Mouse (Mus musculus): ENCODE data around the gene Myo15.
A peak's percentile ranks its signal among the peaks of the same experiment; 100 is the strongest.

Myo15 gene

DNA sequence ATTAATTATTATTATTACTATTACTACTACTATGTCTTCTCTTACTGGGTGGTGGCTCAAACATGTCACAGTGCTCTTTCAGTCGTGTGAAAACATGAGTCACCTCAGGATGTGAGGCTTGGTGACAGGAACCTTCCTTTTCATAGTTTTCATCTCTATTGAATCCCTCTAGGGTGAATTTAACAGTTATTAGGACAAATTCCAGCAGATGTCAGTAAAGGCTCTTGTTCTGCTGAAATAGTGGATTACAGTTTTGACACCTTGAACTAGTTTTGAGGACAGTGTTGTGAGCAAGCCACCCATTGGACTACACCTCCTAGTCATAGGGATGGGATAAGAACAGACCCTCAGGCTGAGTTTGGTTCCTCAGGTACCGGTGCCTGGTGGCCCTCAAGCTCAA is 26.6 kb downstream of the Myo15 start:
- no peak for DNase-seq (ENCODE audit: extremely low spot score, low spot score)

DNA sequence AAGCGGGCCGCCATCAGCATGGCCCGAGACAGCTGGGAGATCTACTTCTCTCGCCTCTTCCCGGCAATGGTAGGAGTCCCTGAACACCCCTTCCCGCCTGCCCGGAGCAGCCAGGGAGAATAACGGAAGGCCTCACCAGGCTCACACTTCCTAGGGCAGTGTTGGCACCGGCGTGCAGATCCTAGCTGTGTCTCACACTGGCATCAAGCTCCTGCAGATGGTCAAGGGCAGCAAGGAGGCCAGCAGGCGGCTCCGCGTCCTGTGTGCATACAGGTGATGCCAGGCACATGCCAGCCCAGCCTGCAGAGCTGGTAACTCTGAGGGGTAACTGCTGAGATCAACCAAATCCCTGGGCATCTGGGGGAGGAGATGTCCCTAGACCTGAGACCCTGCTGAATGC is 38.1 kb downstream of the Myo15 start:
- DNase-seq (ENCODE audit: extremely low spot score, low spot score): no peak

DNA sequence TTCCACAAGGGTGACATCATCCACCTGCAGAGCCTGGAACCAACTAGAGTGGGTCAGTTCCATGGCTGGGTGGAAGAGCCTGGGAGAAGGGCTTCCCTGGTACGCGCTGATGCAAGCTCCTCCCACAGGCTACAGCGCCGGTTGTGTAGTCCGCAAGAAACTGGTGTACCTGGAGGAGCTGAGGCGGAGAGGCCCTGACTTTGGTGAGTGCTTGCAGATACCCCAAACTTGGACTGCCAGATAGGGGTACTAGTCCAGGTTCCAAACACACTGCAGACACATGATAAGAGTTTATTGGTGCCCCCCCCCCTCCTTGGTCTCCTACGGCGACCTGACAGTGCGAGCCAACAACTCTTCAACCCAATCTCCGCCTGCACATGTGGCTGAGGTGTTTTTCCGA is 39.8 kb downstream of the Myo15 start:
- peak; percentile 17 for DNase-seq (ENCODE audit: extremely low spot score, low spot score)

DNA sequence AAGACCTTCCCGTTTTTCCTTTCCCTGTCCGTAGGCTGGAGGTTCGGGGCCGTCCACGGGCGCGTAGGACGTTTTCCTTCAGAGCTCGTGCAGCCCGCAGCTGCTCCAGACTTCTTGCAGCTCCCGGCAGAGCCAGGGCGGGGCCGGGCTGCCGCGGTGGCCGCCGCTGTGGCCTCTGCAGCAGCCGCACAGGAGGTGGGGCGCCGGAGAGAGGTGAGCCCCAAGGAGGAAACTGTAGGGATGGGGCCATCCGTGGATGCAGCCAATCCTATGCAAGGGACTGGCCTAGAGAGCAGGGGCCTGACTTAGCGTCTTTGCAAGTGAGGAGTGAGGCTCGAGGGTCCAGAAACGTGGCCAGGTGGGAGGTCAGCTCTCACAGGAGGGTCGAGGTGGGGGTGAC is 40.4 kb downstream of the Myo15 start:
- DNase-seq (ENCODE audit: extremely low spot score, low spot score): no peak

DNA sequence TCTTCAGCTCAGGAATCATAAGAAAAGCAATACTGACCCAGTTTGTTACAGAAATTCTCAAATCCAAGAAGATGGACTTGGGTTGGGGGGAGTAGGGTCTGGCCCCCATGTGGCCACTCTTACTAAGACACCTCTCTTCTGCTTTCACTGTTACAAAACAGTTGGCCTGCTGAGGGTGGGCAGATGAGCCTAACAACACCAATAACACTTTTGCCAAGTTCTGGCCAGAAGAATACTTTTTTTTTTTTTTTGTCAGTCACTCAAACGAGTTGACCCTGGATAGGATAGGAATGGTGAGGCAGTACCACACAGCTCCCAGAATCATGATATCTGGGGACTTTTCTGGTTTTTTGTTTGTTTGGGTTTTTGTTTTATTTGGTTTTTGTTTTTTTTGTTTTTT is 42.8 kb downstream of the Myo15 start:
- DNase-seq (ENCODE audit: extremely low spot score, low spot score): no peak

DNA sequence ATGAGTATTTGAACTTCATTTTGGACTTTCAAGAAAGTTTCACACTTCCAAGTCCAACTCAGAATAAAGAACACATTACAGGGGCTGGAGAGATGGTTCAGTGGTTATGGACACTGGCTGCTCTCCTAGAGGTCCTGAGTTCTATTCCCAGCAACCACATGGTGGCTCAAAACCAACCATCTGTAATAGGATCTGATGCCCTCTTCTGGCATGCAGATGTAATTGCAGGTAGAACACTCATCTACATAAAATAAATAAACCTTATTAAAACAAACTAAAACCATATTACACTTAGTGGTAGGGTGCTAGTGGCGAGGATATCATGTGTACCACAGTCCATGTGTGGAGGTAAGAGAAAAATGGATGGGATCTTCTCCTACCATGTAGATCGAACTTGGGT is 43.4 kb downstream of the Myo15 start:
- no peak for DNase-seq (ENCODE audit: extremely low spot score, low spot score)

DNA sequence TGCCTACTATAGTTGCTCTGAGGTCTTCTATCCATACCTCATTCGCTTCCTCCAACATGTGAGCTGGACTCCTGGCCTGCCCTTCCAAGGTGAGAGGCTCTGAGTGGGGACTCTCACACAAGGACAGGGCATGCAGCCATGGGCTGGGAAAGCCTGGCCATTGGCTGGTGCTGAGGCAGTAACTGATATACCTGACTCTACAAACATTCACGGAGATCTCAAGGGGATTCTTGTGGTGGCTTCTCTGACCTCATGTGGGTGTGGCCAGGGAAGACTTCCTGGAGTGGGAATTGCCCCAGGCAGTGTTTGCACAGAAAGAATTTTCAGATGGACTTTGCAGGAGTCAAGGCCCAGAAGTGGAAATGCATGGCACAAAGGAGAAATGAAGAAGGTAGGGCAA is 45.8 kb downstream of the Myo15 start:
- DNase-seq (ENCODE audit: extremely low spot score, low spot score): no peak

DNA sequence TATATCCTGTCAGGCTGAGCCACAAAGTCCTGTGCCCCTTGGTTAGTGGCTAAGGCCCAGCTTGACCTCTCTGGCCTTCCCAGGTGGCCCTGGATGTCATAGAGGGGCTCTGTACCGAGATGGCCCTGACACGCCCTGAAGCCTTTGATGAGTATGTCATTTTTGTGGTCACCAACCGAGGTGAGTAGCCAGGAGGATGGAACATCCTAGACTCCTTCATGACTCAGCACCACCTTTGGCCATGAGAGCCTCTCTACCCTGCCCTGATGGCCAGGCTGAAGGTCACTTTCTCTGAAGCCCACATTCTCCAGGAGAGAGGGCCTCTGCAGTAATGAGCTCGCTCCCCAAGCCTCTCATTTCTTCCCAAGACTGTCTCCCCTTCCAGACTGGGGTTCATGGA is 49.2 kb downstream of the Myo15 start:
- no peak for DNase-seq (ENCODE audit: extremely low spot score, low spot score)

DNA sequence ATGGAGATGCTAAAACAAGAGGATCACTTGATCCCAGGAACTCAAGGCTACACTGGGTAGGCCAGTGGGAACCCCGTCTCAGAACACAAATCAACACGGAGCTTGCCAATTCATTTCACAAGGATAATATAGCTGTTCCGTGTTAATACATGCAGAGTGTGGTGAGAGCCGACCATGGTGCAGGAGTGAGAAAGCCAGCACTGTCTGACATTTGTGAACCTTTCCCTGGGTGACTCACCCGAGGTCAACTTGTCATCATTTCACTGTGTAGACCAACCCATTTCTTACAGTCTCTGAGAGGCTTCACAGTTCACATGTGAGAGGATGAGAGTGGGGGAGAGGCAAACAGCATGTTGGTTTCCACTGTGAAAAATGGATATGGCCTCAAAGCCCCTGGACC is 52.9 kb downstream of the Myo15 start:
- DNase-seq (ENCODE audit: extremely low spot score, low spot score): no peak

DNA sequence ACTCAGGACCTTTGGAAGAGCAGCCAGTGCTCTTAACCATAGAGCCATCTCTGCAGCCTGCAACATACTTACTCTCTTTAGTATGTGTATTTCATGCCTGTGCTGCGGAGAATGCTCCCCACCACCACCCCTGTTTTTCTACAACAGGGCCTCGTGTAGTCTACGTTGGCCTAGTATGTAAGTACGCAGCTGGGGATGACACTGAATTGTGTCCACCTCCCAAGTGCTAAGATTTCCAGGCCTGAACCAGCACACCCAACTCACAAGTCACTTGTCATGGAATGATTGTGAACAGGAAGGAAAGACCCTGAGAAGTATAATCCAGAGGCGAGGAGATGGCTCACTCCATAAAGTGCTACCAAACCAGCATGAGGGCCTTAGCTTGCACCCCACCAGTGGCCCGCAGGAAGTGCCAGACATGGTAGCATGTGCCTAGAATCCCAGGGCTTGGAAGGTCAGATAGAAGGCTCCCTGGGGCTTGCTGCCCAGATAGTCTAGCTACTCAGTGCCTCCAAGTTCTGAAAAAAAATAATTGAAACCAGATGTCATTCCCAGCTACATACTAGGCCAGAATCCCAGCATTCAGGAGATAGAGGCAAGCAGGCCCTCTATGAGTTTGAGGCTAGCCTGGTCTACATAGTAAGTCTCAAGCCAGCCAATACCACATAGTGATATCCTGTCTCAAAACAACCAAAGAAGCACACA is 53.7 kb downstream of the Myo15 start:
- peak; percentile 16 for DNase-seq (ENCODE audit: extremely low spot score, low spot score)

DNA sequence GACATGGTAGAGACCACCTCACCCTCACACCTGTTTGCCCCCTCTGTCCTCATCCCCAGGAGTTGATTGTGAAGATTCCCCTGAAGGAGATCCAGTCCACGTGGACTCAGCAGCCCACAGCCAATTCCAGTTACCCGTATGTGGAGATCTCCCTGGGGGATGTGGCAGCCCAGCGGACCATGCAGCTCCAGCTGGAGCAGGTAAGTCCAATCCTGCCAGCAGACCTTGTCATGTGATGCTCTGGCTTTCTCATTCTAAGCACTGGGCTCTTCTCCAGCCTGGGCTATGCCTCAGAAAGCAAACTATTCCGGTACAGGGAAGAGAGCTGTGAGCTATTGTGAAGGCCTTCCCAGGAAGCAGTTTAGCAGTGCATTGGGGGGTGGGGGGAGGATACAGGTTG is 57.3 kb downstream of the Myo15 start:
- no peak for DNase-seq (ENCODE audit: extremely low spot score, low spot score)

DNA sequence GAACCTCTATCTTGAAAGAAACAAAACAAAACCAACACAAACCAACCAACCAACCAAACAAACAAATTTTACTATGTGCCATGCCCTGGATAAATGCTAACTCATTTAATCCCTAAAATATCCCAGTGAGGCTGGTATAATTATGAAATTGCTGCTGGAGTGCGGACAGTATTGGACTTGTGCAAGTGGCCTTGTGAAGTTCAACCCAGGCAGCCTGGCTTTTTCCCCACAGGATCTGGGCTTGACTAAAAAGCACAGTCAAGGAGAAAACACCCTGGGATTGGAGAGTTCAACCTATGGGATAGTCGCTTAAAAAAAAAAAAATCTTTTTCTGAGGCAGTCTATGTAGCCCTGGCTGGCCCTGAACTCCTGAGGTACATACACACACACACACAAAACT is 66.5 kb downstream of the Myo15 start:
- no peak for DNase-seq (ENCODE audit: extremely low spot score, low spot score)

DNA sequence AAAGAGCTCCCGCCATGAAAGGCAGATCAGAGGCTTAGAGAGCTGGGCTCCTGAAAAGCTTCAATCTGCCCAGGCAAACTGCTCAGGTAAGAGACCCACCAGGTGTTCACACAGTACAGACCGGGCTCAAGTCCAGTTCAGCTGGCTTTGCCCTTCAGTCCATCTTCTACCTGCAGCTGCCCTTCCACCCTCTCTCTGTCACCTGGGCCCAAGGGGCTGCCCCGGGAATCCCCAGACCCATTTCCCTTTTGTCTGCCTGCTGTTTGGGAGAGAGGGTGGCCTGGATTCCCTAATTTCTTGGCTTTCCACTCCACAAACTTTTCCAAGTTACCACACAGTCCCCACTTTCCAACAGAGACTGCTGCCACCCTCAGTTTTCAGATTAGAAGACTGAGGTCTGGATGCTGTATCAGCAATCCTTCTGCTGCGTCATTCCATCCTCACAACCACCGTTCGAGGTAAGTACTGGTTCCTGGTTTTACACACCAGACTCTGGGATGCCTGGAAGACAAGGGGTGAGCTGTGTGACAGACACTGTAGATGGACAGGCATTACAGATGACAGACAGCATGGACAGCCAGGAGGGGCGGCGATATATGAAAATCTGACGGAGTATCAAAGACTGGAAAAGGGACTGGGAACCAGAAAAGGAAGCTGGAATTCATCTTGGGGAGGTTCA is 67.2 kb downstream of the Myo15 start, which contains the start of gene Alkbh5:
Alkbh5 (plus strand) TSS at position 202 of the 679 bp plus-strand sequence.
- DNase-seq (ENCODE audit: extremely low spot score, low spot score): peak; percentile 58

DNA sequence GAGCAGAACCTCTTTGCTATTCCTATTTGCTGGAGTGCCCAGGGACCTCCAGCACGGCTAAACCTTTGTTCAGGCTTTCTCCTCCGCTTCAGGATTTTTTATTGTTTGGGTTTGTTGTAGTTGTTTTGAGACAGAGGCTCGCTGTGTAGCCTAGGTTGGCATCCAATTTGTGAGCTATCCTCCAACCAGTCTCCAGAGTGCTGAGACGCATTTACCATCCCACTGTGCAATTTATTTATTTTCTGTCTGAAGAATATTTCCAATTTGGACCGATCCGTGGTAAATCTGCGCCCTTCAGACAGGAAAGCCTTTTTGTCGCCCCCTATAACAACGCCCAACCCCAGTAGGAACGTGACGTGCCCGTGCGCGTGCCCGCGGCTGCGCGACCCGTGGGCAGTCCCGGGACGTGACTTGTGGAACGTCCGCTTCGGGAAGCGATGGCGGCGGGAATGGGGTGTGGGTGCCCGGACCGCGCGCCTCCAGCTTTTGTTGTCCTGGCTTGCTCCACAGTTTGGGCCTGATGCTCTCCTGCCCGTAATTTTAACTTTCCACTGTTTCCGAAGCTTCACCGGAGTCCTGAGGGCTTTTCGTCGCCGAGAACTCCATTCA is 67.8 kb downstream of the Myo15 start:
- peak; percentile 95 for DNase-seq (ENCODE audit: extremely low spot score, low spot score)

DNA sequence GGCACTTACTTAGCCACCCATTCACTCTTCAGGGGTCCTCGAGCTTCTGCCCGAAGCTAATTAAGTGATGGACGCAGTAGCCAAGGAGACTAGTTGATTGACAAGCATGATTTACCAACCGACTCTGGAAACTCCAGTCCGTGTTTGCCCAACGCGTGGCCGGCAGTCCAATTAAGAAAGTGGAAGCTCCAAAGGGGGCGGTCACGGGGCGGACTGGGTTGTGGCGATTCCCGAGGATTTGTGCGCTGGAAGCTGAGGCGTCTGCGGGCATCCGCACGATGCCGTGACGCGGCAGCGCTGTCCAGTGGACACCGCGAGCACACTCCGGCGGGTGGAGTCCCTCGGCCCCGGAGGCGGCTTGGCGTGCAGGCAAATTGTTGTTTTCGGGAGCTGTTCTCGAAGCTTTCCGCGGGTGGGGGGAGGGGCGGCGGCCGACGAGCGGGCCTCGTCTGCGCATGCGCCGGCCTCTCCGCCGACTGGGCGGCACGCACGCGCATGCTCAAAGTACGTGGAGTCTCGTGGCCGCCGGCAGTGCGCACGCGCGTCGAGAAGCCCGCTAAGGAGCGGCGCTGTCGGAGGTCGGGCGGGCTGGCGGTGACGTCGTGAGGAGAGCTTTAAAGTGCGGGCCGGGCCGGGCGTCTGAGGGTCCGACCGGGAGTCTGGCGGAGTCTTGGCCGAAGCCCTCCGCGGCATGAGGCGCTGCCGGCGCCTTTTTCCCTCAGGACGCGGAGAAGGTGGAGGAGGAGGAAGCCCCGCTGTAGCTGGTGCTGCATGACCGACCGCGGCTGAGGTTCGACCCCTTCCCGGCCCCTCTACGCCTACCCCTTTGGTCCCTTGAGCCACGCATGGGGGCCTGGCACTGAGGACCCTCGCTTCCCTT is 68.6 kb downstream of the Myo15 start:
- DNase-seq (ENCODE audit: extremely low spot score, low spot score): peak; percentile 96

DNA sequence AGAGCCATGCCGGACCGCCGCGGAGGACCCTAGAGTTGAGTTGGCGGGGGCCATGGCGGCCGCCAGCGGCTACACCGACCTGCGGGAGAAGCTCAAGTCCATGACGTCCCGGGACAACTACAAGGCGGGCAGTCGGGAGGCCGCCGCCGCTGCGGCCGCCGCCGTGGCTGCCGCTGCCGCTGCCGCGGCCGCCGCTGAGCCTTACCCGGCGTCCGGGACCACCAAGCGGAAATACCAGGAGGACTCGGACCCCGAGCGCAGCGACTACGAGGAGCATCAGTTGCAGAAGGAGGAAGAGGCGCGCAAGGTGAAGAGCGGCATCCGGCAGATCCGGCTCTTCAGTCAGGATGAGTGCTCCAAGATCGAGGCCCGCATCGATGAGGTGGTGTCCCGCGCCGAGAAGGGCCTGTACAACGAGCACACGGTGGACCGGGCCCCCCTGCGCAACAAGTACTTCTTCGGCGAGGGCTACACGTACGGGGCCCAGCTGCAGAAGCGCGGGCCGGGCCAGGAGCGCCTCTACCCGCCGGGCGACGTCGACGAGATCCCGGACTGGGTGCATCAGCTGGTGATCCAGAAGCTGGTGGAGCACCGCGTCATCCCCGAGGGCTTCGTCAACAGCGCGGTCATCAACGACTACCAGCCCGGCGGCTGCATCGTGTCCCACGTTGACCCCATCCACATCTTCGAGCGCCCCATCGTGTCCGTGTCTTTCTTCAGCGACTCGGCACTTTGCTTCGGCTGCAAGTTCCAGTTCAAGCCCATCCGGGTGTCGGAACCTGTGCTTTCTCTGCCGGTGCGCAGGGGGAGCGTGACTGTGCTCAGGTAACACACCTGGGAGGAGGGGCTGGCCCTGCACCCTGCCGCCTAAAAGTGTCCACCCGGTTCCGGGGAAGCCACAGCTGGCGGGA is 69.5 kb downstream of the Myo15 start:
- peak; percentile 61 for DNase-seq (ENCODE audit: extremely low spot score, low spot score)

DNA sequence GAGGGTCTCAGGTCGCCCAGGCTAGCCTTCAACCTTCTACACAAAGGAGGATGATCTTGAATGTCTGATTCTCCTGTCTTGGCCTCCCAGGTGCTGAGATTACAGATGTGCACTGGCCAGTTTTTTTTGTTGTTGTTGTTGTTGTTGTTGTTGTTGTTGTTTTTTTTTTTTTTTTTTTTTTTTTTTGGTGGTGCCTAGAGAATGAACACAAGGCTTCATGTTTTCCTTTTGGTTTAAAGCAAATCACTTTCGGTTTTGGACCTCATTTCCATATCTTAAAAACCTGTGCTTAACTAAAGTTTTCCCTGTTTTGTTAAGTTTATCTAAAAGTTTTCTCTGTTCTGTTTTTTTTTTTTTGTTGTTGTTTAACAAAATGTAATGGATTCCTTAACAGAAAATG is 70.4 kb downstream of the Myo15 start:
- no peak for DNase-seq (ENCODE audit: extremely low spot score, low spot score)

DNA sequence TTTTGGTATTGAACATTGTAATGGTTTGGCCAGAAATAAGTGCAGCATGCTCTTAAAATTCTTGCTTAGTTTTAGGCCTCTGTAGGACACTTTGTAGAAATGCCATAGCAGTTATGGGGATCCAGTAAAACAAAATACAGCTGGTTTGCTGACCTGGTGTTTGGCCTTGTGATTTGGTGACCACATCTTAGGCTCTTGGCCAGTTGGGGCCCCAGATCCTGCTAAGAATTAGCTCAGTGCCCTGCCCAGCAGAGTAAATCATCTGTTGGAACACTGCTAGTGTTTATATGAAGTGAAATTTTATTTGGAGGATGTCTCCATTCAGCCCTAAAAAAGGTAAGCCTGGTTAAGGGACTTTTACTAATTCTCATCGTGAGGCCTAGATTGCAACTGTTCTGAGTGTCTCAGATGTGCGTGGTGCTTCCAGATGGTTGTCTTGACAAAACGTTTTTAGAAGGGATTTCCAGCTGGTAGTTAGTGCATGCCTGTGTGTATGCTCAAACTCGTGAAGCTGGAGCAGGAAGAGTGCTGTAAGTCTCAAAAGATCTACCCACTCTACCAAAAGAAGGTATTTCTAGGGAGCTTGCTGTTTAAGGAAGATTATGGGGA is 71.0 kb downstream of the Myo15 start:
- DNase-seq (ENCODE audit: extremely low spot score, low spot score): no peak

DNA sequence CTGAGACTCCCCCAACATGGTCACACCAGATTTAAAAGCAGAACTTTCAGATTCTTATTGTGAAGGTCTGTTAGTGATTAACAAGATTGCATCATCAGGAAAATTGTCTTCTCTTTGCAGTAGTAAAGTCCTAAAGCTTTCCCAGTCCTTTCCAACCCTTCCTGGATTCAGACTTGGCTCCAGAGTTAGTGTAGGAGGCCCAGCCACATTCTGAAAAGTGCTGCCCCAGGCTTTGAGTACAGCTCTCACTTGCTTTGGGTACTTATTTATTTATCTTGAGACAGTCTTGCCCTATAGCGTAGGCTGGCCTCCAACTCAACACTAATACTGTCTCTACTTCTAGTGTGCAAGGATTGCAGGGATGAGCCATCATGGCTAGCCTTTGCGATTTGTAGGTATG is 71.6 kb downstream of the Myo15 start:
- DNase-seq (ENCODE audit: extremely low spot score, low spot score): no peak

DNA sequence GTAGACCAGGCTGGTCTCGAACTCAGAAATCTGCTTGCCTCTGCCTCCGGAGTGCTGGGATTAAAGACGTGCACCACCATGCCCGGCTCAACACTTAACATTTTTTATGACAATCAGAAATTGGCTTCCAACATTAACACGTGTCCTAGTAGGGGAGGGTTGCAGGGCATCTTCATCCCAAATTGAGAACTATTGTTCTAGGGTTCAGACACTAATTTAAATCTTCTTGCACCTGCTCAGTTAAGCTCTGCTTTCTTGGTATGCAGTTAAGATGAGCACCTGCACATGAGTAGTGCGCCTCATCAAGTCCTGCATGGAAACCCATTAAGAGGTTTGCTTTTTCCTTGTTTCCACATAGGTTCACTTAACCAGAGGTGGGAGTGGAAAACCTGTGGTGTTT is 72.7 kb downstream of the Myo15 start:
- DNase-seq (ENCODE audit: extremely low spot score, low spot score): no peak
